Mouse (Mus musculus) left cerebral cortex, adult 9 months (tissue): ENCODE measurements around the gene Scgb3a1.

Source experiments
- DNase-seq, 2 experiments: peaks; one replicate each; pipeline ENCODE4 v3.0.0; 2022; ENCODE audit warnings: low spot score in 2 of 2

The Scgb3a1 gene

DNA sequence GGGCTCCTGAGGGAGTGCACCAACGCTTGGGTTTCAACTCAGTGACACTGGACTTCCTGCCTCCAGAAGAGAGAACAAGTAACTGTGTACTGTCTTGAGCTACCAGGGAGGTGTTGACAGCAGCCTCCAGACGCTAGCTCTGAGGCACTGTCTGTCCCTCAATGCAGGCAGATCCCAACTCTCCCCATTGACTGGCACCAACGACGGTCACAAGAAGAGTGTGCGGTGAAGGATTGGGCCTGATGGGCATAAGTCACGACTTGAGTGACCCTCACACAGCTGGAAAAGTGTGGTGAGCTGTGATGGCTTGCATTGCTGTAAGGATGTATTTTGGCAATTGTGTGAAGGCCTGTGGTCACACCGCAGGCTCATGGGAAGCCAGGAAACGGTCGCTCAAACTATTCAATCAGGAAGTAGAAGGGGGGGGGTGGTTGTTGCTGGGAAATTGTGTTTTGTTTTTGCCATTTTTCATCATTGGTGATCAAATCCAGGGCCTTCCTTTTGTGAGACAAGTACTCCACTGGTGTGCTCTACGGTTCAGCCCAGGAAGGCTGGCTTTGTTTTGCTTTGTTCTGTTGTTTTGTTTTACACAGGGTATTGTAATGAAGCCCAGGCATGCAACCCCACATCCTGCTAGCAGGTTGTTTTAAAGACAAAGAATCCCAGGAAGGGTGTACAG lies 4.5 kb upstream of the Scgb3a1 start:
- DNase-seq = no peak

DNA sequence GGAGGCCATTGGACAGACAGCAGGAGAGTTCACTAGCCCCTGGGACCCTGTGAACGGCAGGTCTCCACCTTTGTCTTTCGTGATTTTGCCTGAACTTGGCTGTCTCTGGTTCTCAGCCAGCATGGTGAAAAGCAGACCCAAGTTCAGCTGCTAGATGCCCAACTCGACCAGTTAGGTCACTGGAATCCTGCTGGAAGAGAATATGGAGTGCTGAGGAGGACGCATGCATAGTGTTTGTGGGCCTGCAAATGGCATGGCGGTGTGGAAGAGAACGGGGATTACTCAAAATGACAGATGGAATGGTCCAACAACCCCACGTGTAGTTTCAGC lies 4.0 kb upstream of the Scgb3a1 start:
- DNase-seq = no peak

DNA sequence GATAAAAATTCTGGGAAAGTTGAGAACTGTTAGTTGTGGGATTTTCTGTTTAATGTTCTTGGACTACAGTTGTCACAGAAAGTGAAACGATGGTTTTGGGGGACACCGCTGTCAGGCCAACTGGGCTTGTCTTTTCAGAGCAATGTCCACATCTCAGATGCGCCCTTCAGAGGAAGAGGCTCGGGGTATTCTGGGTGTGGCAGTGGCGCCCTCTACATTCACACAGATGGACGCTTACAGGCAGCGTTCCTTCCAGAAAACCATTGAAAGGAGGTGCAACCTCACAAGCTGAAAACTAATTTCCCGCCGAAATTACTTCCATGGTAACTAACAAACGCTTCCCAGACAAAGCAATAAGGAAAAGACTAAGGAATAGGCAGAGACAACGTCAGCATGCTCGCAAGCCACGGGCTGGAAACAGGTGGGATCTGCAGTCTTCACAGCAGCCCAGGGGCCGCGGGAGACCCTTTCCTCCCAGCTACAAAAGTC lies 1.1 kb upstream of the Scgb3a1 start:
- no peak for DNase-seq

DNA sequence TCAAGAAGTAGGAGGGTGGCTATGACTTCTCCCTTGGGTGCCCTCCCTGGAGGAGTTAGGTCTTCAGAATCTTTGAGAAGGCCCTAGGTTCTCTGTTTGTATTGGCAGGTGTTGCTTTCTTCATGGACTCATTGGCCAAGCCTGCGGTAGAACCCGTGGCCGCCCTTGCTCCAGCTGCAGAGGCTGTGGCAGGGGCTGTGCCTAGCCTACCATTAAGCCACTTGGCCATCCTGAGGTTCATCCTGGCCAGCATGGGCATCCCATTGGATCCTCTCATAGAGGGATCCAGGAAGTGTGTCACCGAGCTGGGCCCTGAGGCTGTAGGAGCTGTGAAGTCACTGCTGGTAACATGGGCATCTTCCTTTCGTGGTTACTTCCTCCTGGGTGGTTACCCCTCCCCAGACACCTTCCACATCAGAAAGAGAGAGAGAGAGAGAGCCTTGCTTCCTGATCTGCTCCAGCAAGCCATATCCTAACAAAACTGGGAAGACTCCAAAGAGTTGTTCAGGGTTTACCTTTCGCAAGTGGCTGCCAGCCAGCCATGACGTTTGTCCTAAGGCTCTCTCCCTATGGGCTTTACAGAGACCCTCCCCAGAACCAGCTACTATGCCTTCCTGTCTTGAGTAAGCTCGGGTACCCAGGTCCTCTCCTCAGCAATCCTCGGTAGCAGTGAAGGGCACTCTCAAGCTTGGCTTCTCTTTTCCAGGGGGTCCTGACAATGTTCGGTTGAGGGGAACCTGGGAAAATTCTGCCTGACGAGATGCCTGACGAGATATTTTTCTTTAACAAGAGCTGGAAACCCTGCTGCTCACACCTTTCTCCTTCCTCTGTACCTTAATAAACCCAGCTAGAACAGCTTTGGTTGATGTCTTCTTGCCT lies 1.1 kb downstream of the Scgb3a1 start:
- no peak for DNase-seq

DNA sequence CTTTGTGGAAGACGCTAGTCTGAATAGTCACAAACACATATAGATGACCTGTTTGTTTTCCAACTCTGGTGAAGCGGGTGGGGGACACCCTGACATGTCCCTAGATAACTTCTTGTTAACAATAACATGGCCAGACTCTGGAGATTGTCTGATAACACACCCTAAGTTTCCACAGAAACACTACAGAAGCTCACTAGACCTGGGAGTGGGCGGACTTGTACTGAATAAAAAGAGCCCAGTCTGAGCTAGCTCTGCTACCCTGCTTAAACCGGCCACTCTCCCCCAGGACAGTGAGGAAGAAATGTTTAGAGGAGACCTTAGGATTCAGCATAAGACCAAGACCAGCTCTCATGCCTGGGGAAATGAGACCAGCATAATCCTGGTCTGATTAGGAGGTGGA lies 2.1 kb downstream of the Scgb3a1 start:
- no peak for DNase-seq

DNA sequence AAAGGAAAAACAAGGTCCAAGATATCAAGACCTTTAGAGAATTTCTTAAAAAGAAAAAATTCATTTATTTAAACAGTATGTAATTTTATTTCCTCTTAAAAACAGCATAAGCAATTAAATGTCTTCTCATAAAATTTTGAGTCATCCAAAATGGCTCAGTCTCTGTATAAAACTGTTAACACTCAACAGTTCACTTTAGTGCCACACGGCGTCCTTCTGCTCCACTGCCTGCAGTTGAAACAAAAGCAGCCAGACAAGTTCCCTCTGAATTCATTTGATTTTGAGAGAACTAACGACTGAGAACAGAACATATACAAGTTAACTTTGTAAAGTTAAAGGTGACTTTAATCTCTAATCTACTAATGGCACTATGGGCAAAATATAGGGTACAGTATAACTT lies 10.0 kb downstream of the Scgb3a1 start:
- DNase-seq = no peak

DNA sequence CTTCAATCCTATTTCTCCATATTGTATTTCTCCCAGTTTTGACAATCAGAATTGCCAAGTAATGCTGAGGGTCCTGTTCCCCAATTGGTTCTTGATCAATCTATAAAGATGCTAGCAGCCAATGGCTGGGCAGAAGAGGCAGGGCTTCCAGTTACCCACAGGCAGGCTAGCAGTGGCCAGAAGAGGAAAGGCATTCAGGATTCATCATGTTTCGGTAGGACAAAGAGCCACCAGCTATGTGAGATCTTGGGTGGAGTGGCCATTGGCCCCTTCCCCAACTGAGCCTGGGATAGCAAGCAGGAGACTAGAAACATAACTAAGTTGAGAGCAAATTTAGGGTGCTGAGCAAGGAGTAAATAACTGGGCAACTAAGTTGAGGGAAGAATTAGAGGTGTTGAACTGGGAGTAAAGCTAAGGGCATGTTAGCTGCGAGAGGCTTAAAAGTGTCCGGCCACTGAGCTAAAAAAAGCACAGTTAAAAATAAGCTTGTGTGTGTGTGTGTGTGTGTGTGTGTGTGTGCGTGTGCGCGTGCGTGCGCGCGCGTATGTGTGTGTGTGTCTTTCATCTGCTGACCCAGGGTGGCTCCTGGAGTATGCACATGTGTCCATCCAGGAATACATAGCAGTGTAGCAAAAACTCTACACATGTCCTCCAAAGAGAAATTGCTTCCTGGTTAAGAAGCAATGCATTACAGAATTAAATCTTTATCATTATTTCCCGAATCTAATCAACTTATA lies 21.0 kb downstream of the Scgb3a1 start:
- DNase-seq = no peak

DNA sequence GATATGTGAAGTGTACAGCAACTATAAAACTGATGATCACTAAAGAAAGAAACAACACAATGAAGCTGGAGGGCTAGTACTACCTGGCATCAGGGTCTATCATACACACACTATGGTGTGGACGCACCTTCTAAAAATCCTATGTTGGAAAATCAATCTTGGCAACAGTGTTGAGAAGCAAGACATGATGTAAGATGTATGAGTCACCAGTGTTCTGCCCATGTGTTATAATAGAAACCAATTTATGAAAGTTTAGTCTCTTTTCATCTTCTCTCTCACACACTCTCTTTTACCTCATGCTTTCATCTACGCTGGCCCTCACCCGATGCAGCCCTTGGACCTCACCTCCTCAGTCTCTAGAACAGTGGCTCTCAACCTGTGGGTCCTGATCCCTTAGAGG lies 31.6 kb downstream of the Scgb3a1 start:
- no peak for DNase-seq

DNA sequence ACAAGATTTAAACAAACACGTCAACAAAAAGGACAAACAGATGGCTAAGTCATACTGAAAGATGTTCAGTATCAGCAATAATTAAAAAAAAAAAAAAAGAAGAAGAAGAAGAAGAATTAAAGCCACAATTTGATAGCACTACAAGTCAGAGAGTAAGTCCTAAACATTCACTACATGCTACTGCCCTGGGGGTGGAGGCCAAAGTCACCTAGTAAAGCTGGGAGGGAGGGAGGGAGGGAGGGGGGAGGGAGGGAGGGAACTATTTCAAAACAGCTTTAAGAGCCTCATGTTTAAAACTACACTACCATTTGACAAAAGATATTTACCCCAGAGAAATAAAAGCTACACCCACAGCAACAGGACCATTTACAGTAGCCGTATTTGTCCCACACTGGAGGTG lies 32.3 kb downstream of the Scgb3a1 start:
- no peak for DNase-seq

DNA sequence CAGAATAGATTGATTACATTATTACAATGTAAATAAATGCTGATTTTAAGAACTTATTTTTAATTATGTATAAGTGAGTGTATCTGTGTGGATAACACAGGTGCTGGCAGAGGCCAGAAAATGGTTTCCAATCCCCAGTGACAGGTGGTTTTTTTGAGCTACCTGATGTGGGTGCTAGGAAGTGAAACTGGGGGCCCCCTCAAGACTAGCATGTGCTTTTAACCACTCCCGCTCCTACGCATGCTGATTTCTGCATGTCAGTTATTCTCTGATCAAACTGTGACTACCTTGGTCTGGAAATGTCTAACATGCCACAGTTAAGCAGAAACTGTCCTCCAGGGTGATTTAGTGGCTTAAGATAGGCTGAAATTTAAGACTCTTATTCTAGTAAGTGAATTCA lies 33.1 kb downstream of the Scgb3a1 start:
- no peak for DNase-seq

DNA sequence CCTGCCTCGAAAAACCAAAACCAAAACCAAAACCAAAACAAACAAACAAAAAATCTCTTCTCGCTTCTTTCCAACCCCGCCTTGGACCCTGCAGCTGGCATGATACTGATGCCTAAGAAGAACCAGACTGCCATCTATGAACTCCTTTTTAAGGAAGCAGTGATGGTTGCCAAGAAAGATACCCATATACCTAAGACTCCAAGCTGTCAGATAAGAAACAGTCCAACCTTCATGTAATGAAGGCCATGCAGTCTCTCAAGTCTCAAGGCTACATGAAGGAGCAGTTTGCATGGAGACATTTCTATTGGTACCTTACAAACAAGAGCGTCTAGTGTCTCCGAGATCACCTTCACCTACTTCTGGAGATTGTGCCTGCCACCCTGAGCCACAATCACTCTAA lies 34.4 kb downstream of the Scgb3a1 start:
- no peak for DNase-seq

DNA sequence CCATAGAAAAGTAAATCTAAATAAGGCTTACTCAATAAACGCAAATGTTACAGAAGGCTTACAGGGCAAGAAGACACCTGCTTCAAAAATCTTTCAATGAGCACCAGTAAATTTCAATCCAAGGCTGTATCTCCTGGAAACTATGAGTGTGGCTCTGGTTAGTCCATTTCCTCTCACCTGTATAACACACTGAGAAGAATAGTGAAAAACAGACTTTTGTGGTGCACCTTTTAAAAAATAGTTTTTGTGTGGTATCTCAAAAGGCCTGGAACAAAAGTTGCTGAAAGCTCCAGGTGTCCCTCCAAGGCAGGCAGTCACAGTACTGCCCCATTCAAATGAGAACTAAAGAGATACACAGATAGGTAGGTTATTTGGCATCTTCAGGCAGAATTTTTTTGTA lies 35.7 kb downstream of the Scgb3a1 start:
- DNase-seq = no peak

DNA sequence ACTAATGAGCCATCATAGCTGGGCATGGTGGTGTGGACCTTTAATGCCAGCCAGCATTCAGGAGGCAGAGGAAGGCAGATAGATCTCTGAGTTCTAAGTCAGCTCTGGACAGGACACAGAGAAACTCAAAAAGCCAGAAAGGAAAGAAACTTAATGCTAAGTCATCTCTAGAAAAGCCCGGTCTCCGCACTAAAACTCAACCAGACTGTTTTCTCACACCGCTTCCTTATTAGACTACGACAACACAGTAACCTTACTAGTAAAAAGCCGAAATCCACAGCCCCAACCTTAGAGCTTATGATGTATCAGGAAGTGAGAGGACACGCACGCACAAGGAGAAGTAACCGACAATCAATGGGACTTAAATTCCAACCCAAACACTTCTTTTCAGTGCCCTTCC lies 38.6 kb downstream of the Scgb3a1 start:
- DNase-seq = no peak

DNA sequence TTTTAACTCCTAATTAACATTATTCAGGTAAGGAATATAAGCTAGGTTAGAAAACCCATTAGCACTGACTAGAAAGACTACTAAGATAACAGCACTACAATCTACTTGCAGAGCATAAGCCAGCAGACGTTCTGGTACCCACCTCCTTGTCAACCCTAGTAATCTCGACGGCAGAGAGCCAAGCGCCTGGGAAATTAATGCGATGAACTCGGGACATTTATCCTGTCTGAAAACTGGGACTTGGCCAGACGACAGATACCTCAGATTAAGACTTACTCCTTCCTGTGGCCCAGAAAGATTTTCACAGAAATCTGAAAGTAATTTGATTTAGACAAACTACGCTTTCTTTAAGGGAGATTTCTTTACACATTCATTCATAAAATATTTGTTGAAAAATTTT lies 41.4 kb downstream of the Scgb3a1 start:
- no peak for DNase-seq

DNA sequence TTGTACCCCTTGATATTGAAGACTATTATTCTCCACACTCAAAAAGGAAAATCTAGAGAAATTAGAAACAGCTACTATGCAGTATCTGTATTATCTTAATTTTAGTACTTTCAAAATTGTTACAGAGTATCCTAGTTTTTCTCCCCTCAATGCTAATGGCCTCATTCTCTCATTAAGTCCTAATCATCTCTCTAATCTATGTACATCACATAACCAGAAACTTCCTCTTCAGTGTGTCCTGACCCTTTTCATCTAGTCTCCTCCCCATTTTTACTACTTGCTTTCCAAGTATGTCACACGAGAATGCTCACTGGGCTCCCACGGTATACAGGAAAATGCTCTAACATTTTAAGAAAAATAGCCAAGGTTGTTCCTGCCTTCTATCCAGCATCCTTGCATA lies 44.4 kb downstream of the Scgb3a1 start:
- no peak for DNase-seq

DNA sequence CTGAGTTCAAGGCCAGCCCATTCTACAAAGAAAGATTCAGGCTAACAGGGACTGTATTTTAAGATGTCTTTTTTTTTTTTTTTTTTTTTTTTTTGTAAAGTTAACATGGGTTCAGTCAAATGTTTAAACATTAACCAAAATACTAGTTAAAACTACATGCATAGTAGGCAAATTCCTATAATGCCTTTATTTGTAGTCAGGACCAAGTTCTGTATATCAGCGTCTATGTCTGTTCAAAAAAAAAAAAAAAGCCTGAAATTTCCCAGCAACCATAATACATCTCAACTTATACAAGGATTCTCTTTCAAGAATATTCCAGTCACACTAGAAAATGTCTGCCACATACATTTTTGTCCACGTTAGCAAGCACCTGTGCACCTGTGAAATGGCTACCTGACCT lies 47.3 kb downstream of the Scgb3a1 start:
- DNase-seq = no peak

DNA sequence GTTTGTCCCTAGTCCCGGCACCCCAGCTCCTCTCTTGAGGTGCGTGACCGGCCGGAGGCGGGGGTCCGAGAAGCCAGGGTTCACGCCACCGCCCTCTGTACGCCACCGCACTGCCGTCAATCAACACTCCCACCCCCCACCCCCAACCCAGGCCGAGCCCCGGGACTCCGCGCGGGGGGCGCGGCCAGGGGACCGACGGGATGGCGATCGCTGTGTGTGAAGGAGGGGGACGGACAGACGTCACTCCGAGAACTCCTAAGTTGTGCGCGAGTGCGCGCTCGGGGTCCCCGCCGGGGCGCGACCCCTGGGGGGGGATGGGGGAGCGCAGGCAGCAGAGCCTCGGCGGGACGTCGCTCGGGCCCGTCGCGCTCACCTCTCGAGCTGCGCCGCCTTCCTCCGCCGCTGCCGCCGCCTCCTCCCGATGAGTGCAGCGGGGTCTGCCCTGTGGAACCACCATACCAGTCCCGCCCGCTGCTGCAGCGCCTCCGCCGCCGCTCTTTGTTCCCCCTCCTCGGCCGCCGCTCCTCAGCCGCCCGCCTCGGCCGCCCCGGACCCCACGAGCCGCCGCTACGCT lies 48.7 kb downstream of the Scgb3a1 start:
- DNase-seq = no peak

DNA sequence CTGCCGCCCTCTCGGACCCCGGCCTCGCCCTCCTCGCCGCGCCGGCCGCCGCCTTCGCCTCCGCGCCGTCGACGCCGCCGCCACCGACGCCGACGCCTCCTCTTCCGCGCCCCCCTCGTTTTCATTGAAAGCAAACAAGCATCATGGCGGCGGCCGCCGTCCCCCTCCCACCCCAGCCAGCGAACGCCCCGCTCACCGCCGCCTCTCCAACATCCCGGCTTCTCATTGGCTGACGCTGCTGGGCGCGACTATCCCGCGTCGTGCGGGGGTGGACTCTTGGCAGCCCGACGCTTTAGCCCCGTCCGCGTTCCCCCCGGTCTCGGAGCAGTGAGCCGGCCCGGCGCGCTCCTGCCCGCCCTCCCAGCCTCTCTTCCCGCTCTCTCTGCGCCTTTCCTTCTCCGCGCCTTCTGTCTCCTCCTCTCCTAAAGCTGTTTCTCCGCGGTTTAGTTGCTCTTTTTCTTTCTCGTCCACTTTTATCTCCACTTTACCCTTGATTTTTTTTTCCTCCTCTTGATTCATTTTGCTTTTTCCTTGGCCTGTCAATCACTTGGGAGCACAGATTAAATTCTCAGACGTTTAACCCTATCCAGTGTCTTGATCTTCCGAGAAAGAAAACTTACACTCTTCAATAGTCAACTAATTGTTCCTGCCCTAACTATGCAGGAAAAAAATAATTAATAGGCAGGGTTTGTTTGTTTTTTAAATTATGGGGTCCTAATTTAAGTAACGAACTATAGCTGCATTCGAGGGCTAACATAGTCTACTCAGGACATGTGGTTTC lies 49.3 kb downstream of the Scgb3a1 start, which contains the start of gene Cnot6:
Cnot6 (minus strand) TSS at position 169 of the 781 bp plus-strand sequence.
- DNase-seq = peak; percentile 89 to 97

DNA sequence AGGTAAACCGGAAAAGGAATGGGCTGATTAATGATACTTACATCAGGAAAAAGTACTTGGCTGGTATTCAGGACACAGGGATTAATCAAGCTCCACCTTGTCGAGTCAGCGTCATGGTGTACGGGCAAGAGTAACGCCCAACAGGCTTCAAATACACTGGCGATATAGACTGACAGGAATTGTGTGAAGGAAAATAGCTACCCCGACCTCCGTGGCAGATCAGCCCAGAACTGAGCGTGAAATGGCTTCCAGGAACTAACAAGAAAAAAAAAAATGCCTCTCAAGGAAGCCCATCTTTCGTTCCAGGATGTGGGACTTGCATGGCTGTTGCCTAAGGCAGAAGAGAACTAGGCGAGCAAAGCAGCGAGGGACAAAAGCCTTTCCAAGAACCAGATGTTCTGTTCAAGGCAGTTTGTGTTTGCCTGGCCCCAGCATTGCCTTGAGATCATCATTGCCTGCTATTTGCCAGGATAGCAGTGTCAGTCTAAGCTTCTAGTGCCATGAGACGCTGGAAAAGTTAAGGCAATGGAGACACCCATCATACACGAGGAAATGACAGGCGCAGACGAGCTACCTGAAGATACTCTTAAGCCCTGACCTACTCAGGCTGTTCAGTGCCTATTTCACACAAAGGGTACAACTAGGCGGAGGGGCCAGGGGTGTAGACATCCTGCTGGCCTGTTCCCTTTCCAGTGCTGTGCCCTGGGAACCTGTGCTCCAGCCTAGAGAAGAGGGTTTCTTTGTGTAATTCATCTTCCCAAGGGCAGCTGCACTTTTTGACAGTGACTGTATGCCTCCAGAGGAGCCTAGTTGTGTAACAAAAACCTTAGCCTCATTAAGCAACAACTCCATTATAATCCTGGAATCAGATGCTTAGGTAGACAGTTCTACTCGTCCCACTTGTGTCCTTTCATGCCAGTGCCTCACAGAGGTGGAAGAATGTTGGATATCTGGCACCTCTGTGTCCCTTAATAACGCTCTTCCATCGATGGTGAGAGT lies 50.2 kb downstream of the Scgb3a1 start:
- DNase-seq = no peak
